Mouse (Mus musculus) ES-Bruce4 (cell line): ENCODE measurements at regions not wholly inside any gene's neighbourhood (a gene's known extent, or its start where the extent isn't known, plus 50 kb on each side); places are given as distances from the start of the nearest gene placed in this dataset.

Source experiments
- CTCF ChIP-seq: IDR thresholded peaks from one replicate; pipeline ENCODE4 v1.8.1; 2011; ENCODE audit warnings: low read depth, low read length
- EP300 ChIP-seq: IDR thresholded peaks from 2 replicates; pipeline ENCODE4 v1.6.1; 2011; ENCODE audit warnings: low read depth, low read length; ENCODE audit not compliant: insufficient read depth

- no peak for TF ChIP-seq CTCF
- no peak for TF ChIP-seq EP300
Observed at GRCm38 (mm10) chr1:90461699-90462098, 141.1 kb upstream of the Cops8 start.
